Mouse (Mus musculus) CH12.LX (cell line): ENCODE results near the gene Mrps18b.

Experiments
- ELF1 ChIP-seq: IDR thresholded peaks from 2 replicates; pipeline ENCODE4 v1.6.1; 2014; ENCODE audit warnings: low read depth, mild to moderate bottlenecking, inconsistent platforms, low read length, improper control_type of control experiment
- JUND ChIP-seq: conservative IDR thresholded peaks from 2 replicates; pipeline ENCODE4 v1.6.1; 2011; ENCODE audit warnings: low read depth, low read length, improper control_type of control experiment
- POLR2A ChIP-seq: IDR thresholded peaks from 2 replicates; pipeline ENCODE4 v1.6.1; 2011; ENCODE audit warnings: low read depth, mild to moderate bottlenecking, improper control_type of control experiment, low read length
- ZMIZ1 ChIP-seq: IDR thresholded peaks from 2 replicates; pipeline ENCODE4 v1.6.1; 2012; ENCODE audit warnings: low read depth, mild to moderate bottlenecking, inconsistent platforms, low read length, improper control_type of control experiment

DNA sequence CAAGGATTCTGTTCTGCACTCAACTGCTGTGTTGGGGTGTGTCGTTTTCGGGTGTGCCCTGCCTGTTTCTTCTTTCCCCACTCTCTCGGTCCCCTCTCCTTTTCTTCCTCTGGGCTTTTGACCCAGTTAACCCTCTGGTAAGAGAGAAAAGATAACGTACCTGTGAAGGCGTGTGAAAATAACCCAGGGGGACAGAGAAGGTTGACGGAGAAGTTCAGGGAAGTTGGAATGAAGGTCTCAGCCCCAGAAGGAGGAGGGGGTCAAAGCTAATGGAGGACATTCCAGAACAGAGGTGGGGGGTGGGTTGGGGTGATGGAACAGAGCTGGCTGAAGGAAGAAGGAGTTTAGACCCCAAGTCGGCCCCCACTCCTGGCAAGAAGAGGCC, 47.2 kb downstream of the Mrps18b start:
- TF ChIP-seq POLR2A: no peak
- no peak for TF ChIP-seq ELF1
- TF ChIP-seq JUND: no peak
- TF ChIP-seq ZMIZ1: no peak
